Mouse (Mus musculus) CH12.LX (cell line): Measurements from ENCODE around the gene Gpr19. TPM values are rescaled to one million over a fixed set of nuclear protein-coding genes. Genes with fewer than 3 reads are reported as not detected.

Experiments used
- DNase-seq: peaks from one replicate; pipeline ENCODE4 v3.0.0-alpha.2; 2013; ENCODE audit errors: extremely low read depth
- H3K27ac ChIP-seq: 2 replicates; pipeline ENCODE4 v1.5.1; 2012; ENCODE audit warnings: low read depth, mild to moderate bottlenecking, control low read depth, moderate library complexity; ENCODE audit not compliant: insufficient read depth
- H3K27me3 ChIP-seq: replicated peaks from 2 replicates; pipeline ENCODE3; 2012; ENCODE audit warnings: inconsistent platforms
- H3K36me3 ChIP-seq, 2 experiments: replicated peaks in 1 of 2; 2 replicates each; pipeline versions ENCODE3 to v1.6.1; 2012; ENCODE audit warnings: inconsistent platforms in 1 of 2, low read length in 1 of 2, mild to moderate bottlenecking in 1 of 2, mixed read lengths in 1 of 2, moderate library complexity in 1 of 2; ENCODE audit not compliant: control insufficient read depth in 1 of 2, insufficient read depth in 1 of 2
- H3K4me1 ChIP-seq, 2 experiments: 2 replicates each; pipeline ENCODE4 v1.6.1; 2012; ENCODE audit warnings: inconsistent platforms in 1 of 2, moderate library complexity in 1 of 2; ENCODE audit not compliant: insufficient read depth in 2 of 2, control insufficient read depth in 1 of 2
- H3K4me2 ChIP-seq: 2 replicates; pipeline ENCODE4 v1.6.1; 2012; ENCODE audit warnings: low read depth, mild to moderate bottlenecking, control low read depth; ENCODE audit not compliant: poor library complexity, insufficient read depth, severe bottlenecking
- H3K4me3 ChIP-seq, 3 experiments: fragments of 150-350 bp in 1 of 3; sonication (generic) in 1 of 3; replicated peaks in 1 of 3; 2 replicates each; pipeline versions ENCODE3 to v1.5.1; 2011 to 2012; ENCODE audit warnings: low read depth in 2 of 3, low read length in 2 of 3, mild to moderate bottlenecking in 2 of 3, moderate library complexity in 2 of 3, control low read depth in 1 of 3, improper control_type of control experiment in 1 of 3, inconsistent platforms in 1 of 3, mixed read lengths in 1 of 3; ENCODE audit not compliant: poor library complexity in 1 of 3
- H3K79me2 ChIP-seq: replicated peaks from 2 replicates; pipeline ENCODE4 v1.6.1; 2012; ENCODE audit warnings: mild to moderate bottlenecking, moderate library complexity; ENCODE audit not compliant: control insufficient read depth, poor library complexity, insufficient read depth, severe bottlenecking; ENCODE audit errors: extremely low read depth
- H3K9ac ChIP-seq: 2 replicates; pipeline ENCODE4 v1.6.1; 2012; ENCODE audit warnings: low read depth, mild to moderate bottlenecking, control low read depth, moderate library complexity; ENCODE audit not compliant: insufficient read depth
- H3K9me3 ChIP-seq: replicated peaks from 2 replicates; pipeline ENCODE3; 2012; ENCODE audit warnings: low read length, inconsistent platforms, mixed read lengths
- CHD2 ChIP-seq: IDR thresholded peaks from 2 replicates; pipeline ENCODE4 v1.6.1; 2011; ENCODE audit warnings: low read length, improper control_type of control experiment
- CTCF ChIP-seq, 2 experiments: IDR thresholded peaks in 1 of 2; conservative IDR thresholded peaks in 1 of 2; 2 replicates each; pipeline ENCODE4 v1.5.1; 2011 to 2012; ENCODE audit warnings: low read depth in 2 of 2, low read length in 2 of 2, improper control_type of control experiment in 1 of 2, inconsistent platforms in 1 of 2, mild to moderate bottlenecking in 1 of 2, moderate library complexity in 1 of 2
- E2F4 ChIP-seq: IDR thresholded peaks from 2 replicates; pipeline ENCODE4 v1.6.1; 2011; ENCODE audit warnings: low read depth, low read length, improper control_type of control experiment; ENCODE audit not compliant: insufficient replicate concordance
- ELF1 ChIP-seq: IDR thresholded peaks from 2 replicates; pipeline ENCODE4 v1.6.1; 2014; ENCODE audit warnings: low read depth, mild to moderate bottlenecking, inconsistent platforms, low read length, improper control_type of control experiment
- EP300 ChIP-seq: IDR thresholded peaks from 2 replicates; pipeline ENCODE4 v1.6.1; 2011; ENCODE audit warnings: low read length, improper control_type of control experiment
- ETS1 ChIP-seq: conservative IDR thresholded peaks from 2 replicates; pipeline ENCODE4 v1.6.1; 2012; ENCODE audit warnings: low read depth, mild to moderate bottlenecking, inconsistent platforms, low read length, improper control_type of control experiment, moderate library complexity
- GABPA ChIP-seq: IDR thresholded peaks from 2 replicates; pipeline ENCODE4 v1.6.1; 2012; ENCODE audit warnings: low read depth, low read length, improper control_type of control experiment, inconsistent platforms; ENCODE audit not compliant: insufficient replicate concordance
- JUN ChIP-seq: IDR thresholded peaks from 2 replicates; pipeline ENCODE4 v1.6.1; 2011; ENCODE audit warnings: low read depth, mild to moderate bottlenecking, low read length, improper control_type of control experiment, moderate library complexity; ENCODE audit not compliant: insufficient read depth
- JUND ChIP-seq: conservative IDR thresholded peaks from 2 replicates; pipeline ENCODE4 v1.6.1; 2011; ENCODE audit warnings: low read depth, low read length, improper control_type of control experiment
- KAT2A ChIP-seq: IDR thresholded peaks from 2 replicates; pipeline ENCODE4 v1.6.1; 2012; ENCODE audit warnings: low read length, improper control_type of control experiment, inconsistent platforms; ENCODE audit not compliant: insufficient replicate concordance
- MAX ChIP-seq: IDR thresholded peaks from 2 replicates; pipeline ENCODE4 v1.6.1; 2011; ENCODE audit warnings: low read length, improper control_type of control experiment
- MAZ ChIP-seq: IDR thresholded peaks from 2 replicates; pipeline ENCODE4 v1.6.1; 2012; ENCODE audit warnings: low read depth, mild to moderate bottlenecking, inconsistent platforms, low read length, improper control_type of control experiment, moderate library complexity
- MEF2A ChIP-seq: IDR thresholded peaks from 2 replicates; pipeline ENCODE4 v1.6.1; 2014; ENCODE audit warnings: low read depth, mild to moderate bottlenecking, inconsistent platforms, low read length, improper control_type of control experiment, borderline replicate concordance
- MXI1 ChIP-seq: IDR thresholded peaks from 2 replicates; pipeline ENCODE4 v1.6.1; 2011; ENCODE audit warnings: mild to moderate bottlenecking, low read depth, low read length, improper control_type of control experiment
- MYC ChIP-seq: IDR thresholded peaks from 2 replicates; pipeline ENCODE4 v1.6.1; 2011; ENCODE audit warnings: low read depth, mild to moderate bottlenecking, improper control_type of control experiment, low read length
- NELFE ChIP-seq: IDR thresholded peaks from 2 replicates; pipeline ENCODE4 v1.6.1; 2011; ENCODE audit warnings: low read depth, low read length, improper control_type of control experiment
- NRF1 ChIP-seq: IDR thresholded peaks from 2 replicates; pipeline ENCODE4 v1.6.1; 2014; ENCODE audit warnings: low read depth, mild to moderate bottlenecking, inconsistent platforms, low read length, improper control_type of control experiment, moderate library complexity
- PAX5 ChIP-seq: IDR thresholded peaks from 2 replicates; pipeline ENCODE4 v1.6.1; 2012; ENCODE audit warnings: low read length, inconsistent platforms, mixed read lengths
- POLR2A ChIP-seq: IDR thresholded peaks from 2 replicates; pipeline ENCODE4 v1.6.1; 2011; ENCODE audit warnings: low read depth, mild to moderate bottlenecking, improper control_type of control experiment, low read length
- RCOR1 ChIP-seq: conservative IDR thresholded peaks from 2 replicates; pipeline ENCODE4 v1.6.1; 2012; ENCODE audit warnings: low read depth, mild to moderate bottlenecking, inconsistent platforms, low read length, improper control_type of control experiment
- SIN3A ChIP-seq: IDR thresholded peaks from 2 replicates; pipeline ENCODE4 v1.6.1; 2012; ENCODE audit warnings: low read length, improper control_type of control experiment, inconsistent platforms
- SMC3 ChIP-seq: IDR thresholded peaks from 2 replicates; pipeline ENCODE4 v1.6.1; 2011; ENCODE audit warnings: low read depth, low read length, improper control_type of control experiment
- TBP ChIP-seq: conservative IDR thresholded peaks from 2 replicates; pipeline ENCODE4 v1.6.1; 2011; ENCODE audit warnings: low read depth, low read length, improper control_type of control experiment
- TCF12 ChIP-seq: IDR thresholded peaks from 2 replicates; pipeline ENCODE4 v1.6.1; 2014; ENCODE audit warnings: low read depth, mild to moderate bottlenecking, inconsistent platforms, low read length, improper control_type of control experiment
- UBTF ChIP-seq: IDR thresholded peaks from 2 replicates; pipeline ENCODE4 v1.6.1; 2012; ENCODE audit warnings: low read depth, mild to moderate bottlenecking, inconsistent platforms, low read length, improper control_type of control experiment, moderate library complexity
- USF1 ChIP-seq: IDR thresholded peaks from 2 replicates; pipeline ENCODE4 v1.6.1; 2014; ENCODE audit warnings: low read depth, mild to moderate bottlenecking, inconsistent platforms, low read length, improper control_type of control experiment
- ZC3H11A ChIP-seq: IDR thresholded peaks from 2 replicates; pipeline ENCODE4 v1.6.1; 2012; ENCODE audit warnings: low read depth, mild to moderate bottlenecking, inconsistent platforms, low read length, improper control_type of control experiment
- ZMIZ1 ChIP-seq: IDR thresholded peaks from 2 replicates; pipeline ENCODE4 v1.6.1; 2012; ENCODE audit warnings: low read depth, mild to moderate bottlenecking, inconsistent platforms, low read length, improper control_type of control experiment
- ZNF384 ChIP-seq: IDR thresholded peaks from 2 replicates; pipeline ENCODE4 v1.6.1; 2012; ENCODE audit warnings: low read depth, low read length, improper control_type of control experiment, inconsistent platforms
- dilution Hi-C: fragments of 300-500 bp; cut with MboI; formaldehyde crosslinking; loops from 2 replicates; pipeline ENCODE4 v1.14.3; 2020; ENCODE audit warnings: low sequenced_read_pairs; ENCODE audit not compliant: extremely low pct_unique_long_range_greater_than_20kb, extremely low pct_ligation_motif_present
- in situ Hi-C: fragments of 300-500 bp; cut with MboI; formaldehyde crosslinking; loops from 3 replicates; pipeline ENCODE4 v1.14.3; 2019; ENCODE audit warnings: low sequenced_read_pairs, low pct_ligation_motif_present, low pct_unique_long_range_greater_than_20kb, mixed read lengths
- polyA plus RNA-seq: library from polyadenylated mRNA; unstranded; fragments of >175 nt; gene quantifications from 2 replicates; pipeline ENCODE4 v1.2.1, GENCODE M21; 2012; ENCODE audit warnings: low read depth; ENCODE audit not compliant: insufficient read length
- total RNA-seq, 2 experiments: library from RNA; depleted of rRNA; stranded (reverse); fragments of 300-350 nt in 1 of 2; fragments of >200 nt in 1 of 2; gene quantifications; 2 replicates each; pipeline ENCODE4 v1.2.3; 2012 to 2014

The Gpr19 gene
- total and polyA plus RNA-seq, 3 experiments: 4.8 to 7.5 (median 5.2) TPM

- dilution Hi-C loops: no loop called here
- Histone ChIP-seq H3K27me3 (no peaks in the 10 kb centered on the region), H3K4me2 (peak overlapping the region; percentile 45; the same call in 1 of the 2 replicates), H3K9ac (peak overlapping the region; percentile 98), H3K4me3 (peak overlapping the region; percentile 68 to 81 (median 74)), H3K9me3 (no peaks in the 10 kb centered on the region), H3K79me2 (peaks cover 51% of the 10 kb centered on the region), H3K4me1 (peaks cover 0 to 14% of the 10 kb centered on the region in 2 experiments; a peak in 2 of 4 replicates), H3K36me3 (peaks cover 0 to 4% of the 10 kb centered on the region in 2 experiments), H3K27ac (peak overlapping the region; percentile 88)
- TF ChIP-seq MAZ (no peak; the same call in 1 of the 2 replicates), POLR2A (peak; percentile 60; the same call in 1 of the 2 replicates), MAX (no peak), SIN3A (peak; percentile 52), JUN (no peak), MXI1 (peak; percentile 69), PAX5 (no peak), TCF12 (peak; percentile 9; the same call in 1 of the 2 replicates), EP300 (peak; percentile 12; the same call in 1 of the 2 replicates), ZC3H11A (no peak), SMC3 (no peak), UBTF (0 out of 2 replicates have a peak, but pooled peaks have one; percentile 11), NELFE (peak; percentile 73; the same call in 1 of the 2 replicates), MYC (no peak), KAT2A (0 out of 2 replicates have a peak, but pooled peaks have one; percentile 41), ETS1 (peak; percentile 20; the same call in 1 of the 2 replicates), CHD2 (0 out of 2 replicates have a peak, but pooled peaks have one; percentile 10), TBP (0 out of 2 replicates have a peak, but pooled peaks have one; percentile 22), NRF1 (no peak), ZMIZ1 (peak; percentile 63; the same call in 1 of the 2 replicates), ZNF384 (peak; percentile 98), ELF1 (no peak), GABPA (no peak), JUND (no peak), E2F4 (0 out of 2 replicates have a peak, but pooled peaks have one; percentile 69), CTCF (conservative IDR thresholded peaks at IDR 0.05 in 1 of 2, IDR thresholded peaks at IDR 0.05 in 1 of 2; ENCODE audit: low read depth in 2 of 2, low read length in 2 of 2) (no peak), RCOR1 (peak; percentile 61; the same call in 1 of the 2 replicates), USF1 (peak; percentile 61), MEF2A (no peak)
- TF ChIP-seq, all 38 proteins: peak for 16
- in situ Hi-C loops: no loop called here
- DNase-seq: no peak
Observed at GRCm38 (mm10) chr6:134928889-134929310, 30.5 kb upstream of the Gpr19 start.
